Mouse (Mus musculus) small intestine, adult 10 weeks (tissue): ENCODE results near the gene Usf2. TPM values are rescaled to one million over a fixed set of nuclear protein-coding genes. Genes with fewer than 3 reads are reported as not detected.

ENCODE experiments used
- polyA plus RNA-seq: library from polyadenylated mRNA; stranded (reverse); fragments of 350-450 nt; fragmentation: Illumina TruSeq; extraction: RNeasy Lipid Tissue Mini Kit (QIAGEN cat#74804); gene quantifications from one replicate; pipeline ENCODE4 v1.2.3, GENCODE M21; 2014; ENCODE audit warnings: low replicate concordance

Gene Usf2
- 52.9 TPM for polyA plus RNA-seq

GRCm38 (mm10) chr7:30956756-30957366, at the start of gene Usf2:
TSS of gene Usf2 (minus strand) at chr7:30956803.

GRCm38 (mm10) chr7:30973501-30974289, 17.1 kb upstream of the Usf2 start, which contains the start of gene Fam187b:
TSS of gene Fam187b (plus strand) at chr7:30973790.

GRCm38 (mm10) chr7:30973251-30973500, 16.6 kb upstream of the Usf2 start, which contains the start of gene Lsr:
TSS of gene Lsr (minus strand) at chr7:30973464.

GRCm38 (mm10) chr7:30943909-30944635, 12.5 kb downstream of the Usf2 start, which contains the start of gene Hamp:
TSS of gene Hamp (minus strand) at chr7:30944032.

GRCm38 (mm10) chr7:30924581-30924980, 32.0 kb downstream of the Usf2 start, which contains the start of gene Hamp2:
TSS of gene Hamp2 (minus strand) at chr7:30924681.

GRCm38 (mm10) chr7:30914732-30915131, 41.9 kb downstream of the Usf2 start, which contains the start of gene Mag:
TSS of gene Mag (minus strand) at chr7:30914873.

Other genes starting within 250 kb of the Usf2 start
- not detected for gene Atp4a, start 244.6 kb downstream of the Usf2 start, polyA plus RNA-seq
- gene Tmem147, start 227.3 kb downstream of the Usf2 start, polyA plus RNA-seq: 4.8 TPM
- gene Gapdhs, start 213.1 kb downstream of the Usf2 start, polyA plus RNA-seq: not detected
- gene Sbsn, start 205.3 kb downstream of the Usf2 start, polyA plus RNA-seq: 0.15 TPM
- gene Dmkn, start 193.0 kb downstream of the Usf2 start, polyA plus RNA-seq: not detected
- gene Krtdap, start 168.9 kb downstream of the Usf2 start, polyA plus RNA-seq: not detected
- 1.7 TPM for gene Ffar2, start 133.0 kb downstream of the Usf2 start, polyA plus RNA-seq
- gene Ffar3, start 100.6 kb downstream of the Usf2 start, polyA plus RNA-seq: not detected
- 0.85 TPM for gene Ffar1, start 95.2 kb downstream of the Usf2 start, polyA plus RNA-seq
- gene Cd22, start 76.5 kb downstream of the Usf2 start, polyA plus RNA-seq: 3.0 TPM
- not detected for gene Mag, start 41.9 kb downstream of the Usf2 start, polyA plus RNA-seq
- gene Hamp2, start 32.1 kb downstream of the Usf2 start, polyA plus RNA-seq: 2.0 TPM
- gene Hamp, start 12.8 kb downstream of the Usf2 start, polyA plus RNA-seq: not detected
- 4.8 TPM for gene Lsr, start 16.7 kb upstream of the Usf2 start, polyA plus RNA-seq
- gene Fam187b, start 17.0 kb upstream of the Usf2 start, polyA plus RNA-seq: 4.1 TPM
- gene Fxyd5, start 85.7 kb upstream of the Usf2 start, polyA plus RNA-seq: 0.93 TPM
- not detected for gene Fxyd7, start 94.7 kb upstream of the Usf2 start, polyA plus RNA-seq
- gene Fxyd1, start 100.4 kb upstream of the Usf2 start, polyA plus RNA-seq: 1.4 TPM
- gene Lgi4, start 102.5 kb upstream of the Usf2 start, polyA plus RNA-seq: 0.11 TPM
- gene Fxyd3, start 119.9 kb upstream of the Usf2 start, polyA plus RNA-seq: 7.4 TPM
- not detected for gene Hpn, start 158.5 kb upstream of the Usf2 start, polyA plus RNA-seq
- not detected for gene Scn1b, start 170.2 kb upstream of the Usf2 start, polyA plus RNA-seq
- gene Gramd1a, start 199.1 kb upstream of the Usf2 start, polyA plus RNA-seq: 3.9 TPM